Mouse (Mus musculus) neural tube, embryonic 12.5 days (tissue): Measurements from ENCODE around the gene Tmem19. TPM values are rescaled to one million over a fixed set of nuclear protein-coding genes. Genes with fewer than 3 reads are reported as not detected.

Experiments
- ATAC-seq: fragments of 200-750 bp; cut with Nextera tagmentation; 2 replicates; pipeline ENCODE4 v1.8.0; 2017; ENCODE audit warnings: low read depth, mild to moderate bottlenecking, moderate TSS enrichment, moderate library complexity; ENCODE audit not compliant: low FRiP score
- H3K27ac ChIP-seq: fragments of 300-500 bp; sonication (generic); 2 replicates; pipeline ENCODE4 v1.5.1; 2016
- H3K27me3 ChIP-seq: fragments of 300-500 bp; sonication (generic); replicated peaks from 2 replicates; pipeline ENCODE4 v1.6.1; 2016; ENCODE audit warnings: mild to moderate bottlenecking
- H3K36me3 ChIP-seq: fragments of 300-500 bp; sonication (generic); 2 replicates; pipeline ENCODE4 v1.6.1; 2016; ENCODE audit warnings: mild to moderate bottlenecking
- H3K4me1 ChIP-seq: fragments of 300-500 bp; sonication (generic); 2 replicates; pipeline ENCODE4 v1.6.1; 2016
- H3K4me2 ChIP-seq: fragments of 300-500 bp; sonication (generic); replicated peaks from 2 replicates; pipeline ENCODE4 v1.6.1; 2016; ENCODE audit warnings: mild to moderate bottlenecking
- H3K4me3 ChIP-seq: fragments of 300-500 bp; sonication (generic); 2 replicates; pipeline ENCODE4 v1.5.1; 2016
- H3K9ac ChIP-seq: fragments of 300-500 bp; sonication (generic); 2 replicates; pipeline ENCODE4 v1.6.1; 2016; ENCODE audit warnings: mild to moderate bottlenecking
- H3K9me3 ChIP-seq: fragments of 300-500 bp; sonication (generic); 2 replicates; pipeline ENCODE4 v1.6.1; 2016; ENCODE audit warnings: mild to moderate bottlenecking
- WGBS: fragments of 180-500 bp; shearing (Covaris S2); methylation state at CpG from one replicate; pipeline ENCODE4 v1.1.7; 2016; 5-methylcytosine and 5-hydroxymethylcytosine counted together
- polyA plus RNA-seq: library from polyadenylated mRNA; unstranded; fragments of >200 nt; fragmentation: Nextera tagmentation; extraction: Ambion mirVana; gene quantifications from 2 replicates; pipeline ENCODE4 v1.2.1, GENCODE M21; 2016

Gene Tmem19
- polyA plus RNA-seq, 1 experiment from 2014 or later = 43.8 TPM

GRCm38 (mm10) chr10:115296401-115296935 is 65.8 kb downstream of the Tmem19 start:
- no peak overlapping the region for H3K27ac ChIP-seq
- WGBS = 91% methylated on average over 9 of the region's 9 CpGs
- no peak overlapping the region for H3K9ac ChIP-seq
- H3K27me3 ChIP-seq = no peaks in the 10 kb centered on the region
- H3K4me2 ChIP-seq = no peak overlapping the region
- H3K4me3 ChIP-seq = no peak overlapping the region
- H3K36me3 ChIP-seq = peaks cover 62% of the 10 kb centered on the region
- no peaks in the 10 kb centered on the region for H3K4me1 ChIP-seq
- ATAC-seq = no peak
- H3K9me3 ChIP-seq = no peaks in the 10 kb centered on the region

- WGBS = 95% methylated on average over 3 of the region's 3 CpGs
- peaks cover 58% of the 10 kb centered on the region for H3K36me3 ChIP-seq
- ATAC-seq = no peak
Measured at GRCm38 (mm10) chr10:115295162-115295561, 67.1 kb downstream of the Tmem19 start.

GRCm38 (mm10) chr10:115294715-115295114 is 67.6 kb downstream of the Tmem19 start:
- no peak for ATAC-seq
- 82% methylated on average over 7 of the region's 7 CpGs for WGBS
- H3K4me1 ChIP-seq = no peaks in the 10 kb centered on the region
- H3K27me3 ChIP-seq = no peaks in the 10 kb centered on the region
- no peak overlapping the region for H3K9ac ChIP-seq
- H3K36me3 ChIP-seq = peaks cover 54% of the 10 kb centered on the region
- no peak overlapping the region for H3K27ac ChIP-seq
- no peaks in the 10 kb centered on the region for H3K9me3 ChIP-seq
- no peak overlapping the region for H3K4me3 ChIP-seq
- no peak overlapping the region for H3K4me2 ChIP-seq

More at GRCm38 (mm10) chr10:115295162-115295561, 67.1 kb downstream of the Tmem19 start:
- H3K4me1 ChIP-seq = no peaks in the 10 kb centered on the region
- H3K27me3 ChIP-seq = no peaks in the 10 kb centered on the region
- H3K9me3 ChIP-seq = no peaks in the 10 kb centered on the region
- H3K4me2 ChIP-seq = no peak overlapping the region
- H3K9ac ChIP-seq = no peak overlapping the region
- H3K4me3 ChIP-seq = no peak overlapping the region
- H3K27ac ChIP-seq = no peak overlapping the region

GRCm38 (mm10) chr10:115293946-115294345 is 68.4 kb downstream of the Tmem19 start:
- no peak overlapping the region for H3K9ac ChIP-seq
- no peak overlapping the region for H3K27ac ChIP-seq
- no peak for ATAC-seq
- 95% methylated on average over 7 of the region's 7 CpGs for WGBS
- H3K4me2 ChIP-seq = no peak overlapping the region
- H3K4me3 ChIP-seq = no peak overlapping the region
- no peaks in the 10 kb centered on the region for H3K4me1 ChIP-seq
- peaks cover 52% of the 10 kb centered on the region for H3K36me3 ChIP-seq
- no peaks in the 10 kb centered on the region for H3K27me3 ChIP-seq
- H3K9me3 ChIP-seq = no peaks in the 10 kb centered on the region

- H3K4me1 ChIP-seq = no peaks in the 10 kb centered on the region
- no peaks in the 10 kb centered on the region for H3K27me3 ChIP-seq
- H3K4me3 ChIP-seq = no peak overlapping the region
- H3K27ac ChIP-seq = no peak overlapping the region
- no peak for ATAC-seq
- WGBS = 94% methylated on average over 9 of the region's 9 CpGs
- no peak overlapping the region for H3K9ac ChIP-seq
- no peaks in the 10 kb centered on the region for H3K9me3 ChIP-seq
- H3K36me3 ChIP-seq = peaks cover 61% of the 10 kb centered on the region
- no peak overlapping the region for H3K4me2 ChIP-seq
Measured at GRCm38 (mm10) chr10:115290671-115291070, 71.6 kb downstream of the Tmem19 start.

Other genes with a start within 250 kb of the Tmem19 start
- 0.20 and 0.22 TPM in 2 replicates for gene Tph2, start 177.5 kb downstream of the Tmem19 start, polyA plus RNA-seq
- gene Tbc1d15, start 111.0 kb downstream of the Tmem19 start, polyA plus RNA-seq = 40.9 and 49.5 TPM in 2 replicates
- gene Rab21, start 46.9 kb downstream of the Tmem19 start, polyA plus RNA-seq = 15.0 and 15.9 TPM in 2 replicates
- 34.0 and 35.3 TPM in 2 replicates for gene Thap2, start 21.9 kb upstream of the Tmem19 start, polyA plus RNA-seq
- 24.0 and 27.5 TPM in 2 replicates for gene Zfc3h1, start 22.5 kb upstream of the Tmem19 start, polyA plus RNA-seq
- 0.25 and 0.95 TPM in 2 replicates for gene A930009A15Rik, start 207.5 kb upstream of the Tmem19 start, polyA plus RNA-seq
- 4.8 and 5.8 TPM in 2 replicates for gene Lgr5, start 225.3 kb upstream of the Tmem19 start, polyA plus RNA-seq